Mouse (Mus musculus): ENCODE measurements around the gene Lrrc73. TPM values are rescaled to one million over a fixed set of nuclear protein-coding genes. Genes with fewer than 3 reads are reported as not detected.

Lrrc73 gene
- polyA plus RNA-seq (2015; fragmentation: Nextera tagmentation; extraction: Ambion mirVana) = 0.42 and 0.44 TPM in 2 replicates

DNA sequence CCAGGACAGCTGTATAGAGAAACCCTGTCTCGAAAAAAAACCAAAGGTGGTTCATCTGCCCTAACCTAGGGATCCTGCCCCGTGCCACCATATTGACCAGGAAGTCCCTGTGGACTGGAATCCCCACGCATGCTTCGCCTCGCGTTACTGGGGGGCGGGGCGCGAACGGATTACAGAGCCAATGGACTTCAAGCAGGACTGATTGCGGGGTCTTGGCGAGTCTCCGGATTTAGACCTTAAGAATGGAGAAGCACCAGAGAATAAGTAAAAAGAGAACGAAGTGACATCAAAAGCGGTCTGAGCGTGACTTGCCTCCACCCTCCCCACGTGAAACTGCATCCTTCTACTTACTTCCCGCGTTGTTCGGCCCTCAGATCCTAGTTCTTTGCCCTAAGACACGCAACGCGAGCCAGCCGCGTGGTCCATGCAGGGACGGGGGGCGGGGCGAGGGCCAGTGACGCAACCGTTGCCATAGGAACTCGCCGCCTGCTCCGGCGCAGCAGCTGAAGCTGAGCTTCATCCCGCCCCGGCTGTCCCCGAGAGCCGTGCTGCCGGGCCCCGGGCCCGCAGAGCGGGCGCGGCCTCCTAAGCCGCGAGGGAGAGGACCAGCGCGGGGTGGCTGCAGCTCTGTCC is at the start of gene Lrrc73:
Gene Lrrc73 (plus strand): TSS at position 80 of the 633 bp plus-strand sequence.
- no peak for TF ChIP-seq CTCF (IDR thresholded peaks at IDR 0.05; ENCODE audit: low read depth)
- Histone ChIP-seq H3K4me3 (ENCODE audit: low read depth, low read length) (peak within 1 kb of the TSS; percentile 65), H3K27ac (ENCODE audit: low read depth, low read length) (no peak within 1 kb of the TSS), H3K27me3 (replicated peaks; ENCODE audit: control insufficient read depth, insufficient read depth, low read length) (peaks cover 15% of the 10 kb centered on the region), H3K9me3 (ENCODE audit: control insufficient read depth) (no peaks in the 10 kb centered on the region), H3K4me1 (replicated peaks; ENCODE audit: control insufficient read depth, insufficient read depth, low read length) (peaks cover 9% of the 10 kb centered on the region; the same call in 1 of the 2 replicates), H3K36me3 (ENCODE audit: control insufficient read depth, insufficient read depth) (peaks cover 44% of the 10 kb centered on the region), H3K4me2 (replicated peaks; ENCODE audit: low read depth) (peak within 1 kb of the TSS; percentile 97), H3K9ac (ENCODE audit: low read depth, low read length) (peak within 1 kb of the TSS; percentile 23; the same call in 1 of the 2 replicates)
- 2% methylated on average over 48 of the region's 48 CpGs for WGBS
- peak; percentile 55 for ATAC-seq

DNA sequence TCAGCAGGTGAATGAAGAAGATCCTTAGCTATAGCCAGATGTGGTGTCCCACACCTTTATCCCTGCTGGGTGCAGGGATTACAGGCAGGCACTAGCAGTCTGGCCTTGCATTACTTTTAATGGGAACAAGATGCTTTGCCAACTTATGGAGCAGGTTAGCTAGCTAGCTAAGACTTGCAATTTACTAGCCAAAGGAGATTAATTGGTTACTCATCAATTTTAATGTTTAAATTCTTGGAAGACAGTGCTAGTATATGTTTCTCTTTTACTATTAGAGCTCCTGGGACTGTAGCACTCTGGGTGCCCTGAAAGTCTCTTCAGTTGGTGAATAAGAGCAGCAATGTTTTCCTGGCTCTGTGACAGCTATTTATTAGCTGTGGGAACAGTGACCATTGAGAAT is 46.7 kb upstream of the Lrrc73 start:
- H3K27me3 ChIP-seq (replicated peaks; ENCODE audit: control insufficient read depth, insufficient read depth, low read length) = no peaks in the 10 kb centered on the region
- H3K4me3 ChIP-seq (ENCODE audit: low read depth, low read length) = no peak overlapping the region
- ATAC-seq = no peak
- TF ChIP-seq CTCF (IDR thresholded peaks at IDR 0.05; ENCODE audit: low read depth) = no peak
- H3K4me2 ChIP-seq (replicated peaks; ENCODE audit: low read depth) = no peak overlapping the region
- H3K9me3 ChIP-seq (ENCODE audit: control insufficient read depth) = no peaks in the 10 kb centered on the region
- no peak overlapping the region for H3K27ac ChIP-seq (ENCODE audit: low read depth, low read length)
- peaks cover 51% of the 10 kb centered on the region for H3K36me3 ChIP-seq (ENCODE audit: control insufficient read depth, insufficient read depth)
- no peaks in the 10 kb centered on the region; the same call in 1 of the 2 replicates for H3K4me1 ChIP-seq (replicated peaks; ENCODE audit: control insufficient read depth, insufficient read depth, low read length)
- H3K9ac ChIP-seq (ENCODE audit: low read depth, low read length) = no peak overlapping the region

DNA sequence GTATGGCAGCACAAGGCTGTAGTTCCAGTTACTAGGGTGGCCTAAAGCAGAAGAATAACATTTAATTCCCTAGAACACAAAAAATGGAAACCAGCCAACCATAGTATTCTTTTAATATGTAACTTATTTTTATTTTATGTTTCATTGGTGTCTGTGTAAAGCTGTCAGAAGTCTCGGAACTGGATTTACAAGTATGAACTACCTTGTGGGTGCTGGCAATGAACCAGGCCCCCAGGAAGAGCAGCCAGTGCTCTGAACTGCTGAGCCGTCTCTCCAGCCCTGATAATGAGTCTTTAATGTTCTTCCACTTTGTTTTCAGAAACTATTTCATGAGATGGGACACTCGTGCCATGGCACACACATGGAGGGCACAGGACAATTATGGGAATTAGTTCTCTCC is 42.8 kb upstream of the Lrrc73 start:
- WGBS = 66% methylated on average over 3 of the region's 3 CpGs
- no peak overlapping the region for H3K27ac ChIP-seq (ENCODE audit: low read depth, low read length)
- TF ChIP-seq CTCF (IDR thresholded peaks at IDR 0.05; ENCODE audit: low read depth) = no peak
- ATAC-seq = no peak
- no peak overlapping the region for H3K4me2 ChIP-seq (replicated peaks; ENCODE audit: low read depth)
- H3K36me3 ChIP-seq (ENCODE audit: control insufficient read depth, insufficient read depth) = peaks cover 78% of the 10 kb centered on the region
- H3K9ac ChIP-seq (ENCODE audit: low read depth, low read length) = no peak overlapping the region
- no peaks in the 10 kb centered on the region for H3K9me3 ChIP-seq (ENCODE audit: control insufficient read depth)
- no peaks in the 10 kb centered on the region for H3K4me1 ChIP-seq (replicated peaks; ENCODE audit: control insufficient read depth, insufficient read depth, low read length)
- H3K4me3 ChIP-seq (ENCODE audit: low read depth, low read length) = no peak overlapping the region
- H3K27me3 ChIP-seq (replicated peaks; ENCODE audit: control insufficient read depth, insufficient read depth, low read length) = no peaks in the 10 kb centered on the region

DNA sequence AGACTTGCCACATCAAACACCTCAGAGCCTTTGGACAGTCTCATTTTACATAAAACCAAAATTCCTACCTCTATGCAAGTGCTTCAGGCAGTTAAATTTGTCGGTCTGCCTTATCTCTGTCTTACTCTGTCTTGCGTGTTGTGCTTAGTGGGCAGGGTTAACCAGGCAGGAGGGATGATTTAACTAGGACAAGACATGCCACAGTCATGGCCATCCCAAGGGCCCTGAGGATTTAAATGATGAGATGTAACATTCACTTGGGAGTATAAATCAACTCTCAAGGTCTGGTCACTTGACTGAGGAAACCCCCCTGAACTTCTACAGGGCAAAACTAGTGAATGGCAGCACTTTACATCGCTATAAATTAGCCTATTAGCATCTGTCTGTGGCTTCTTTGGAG is 31.7 kb upstream of the Lrrc73 start:
- Histone ChIP-seq H3K27ac (ENCODE audit: low read depth, low read length) (no peak overlapping the region), H3K4me2 (replicated peaks; ENCODE audit: low read depth) (no peak overlapping the region), H3K36me3 (ENCODE audit: control insufficient read depth, insufficient read depth) (peaks cover 96% of the 10 kb centered on the region), H3K4me1 (replicated peaks; ENCODE audit: control insufficient read depth, insufficient read depth, low read length) (no peaks in the 10 kb centered on the region), H3K9me3 (ENCODE audit: control insufficient read depth) (no peaks in the 10 kb centered on the region), H3K4me3 (ENCODE audit: low read depth, low read length) (no peak overlapping the region), H3K27me3 (replicated peaks; ENCODE audit: control insufficient read depth, insufficient read depth, low read length) (no peaks in the 10 kb centered on the region), H3K9ac (ENCODE audit: low read depth, low read length) (no peak overlapping the region)
- ATAC-seq = no peak
- WGBS = 86% methylated on average over 3 of the region's 3 CpGs
- no peak for TF ChIP-seq CTCF (IDR thresholded peaks at IDR 0.05; ENCODE audit: low read depth)

DNA sequence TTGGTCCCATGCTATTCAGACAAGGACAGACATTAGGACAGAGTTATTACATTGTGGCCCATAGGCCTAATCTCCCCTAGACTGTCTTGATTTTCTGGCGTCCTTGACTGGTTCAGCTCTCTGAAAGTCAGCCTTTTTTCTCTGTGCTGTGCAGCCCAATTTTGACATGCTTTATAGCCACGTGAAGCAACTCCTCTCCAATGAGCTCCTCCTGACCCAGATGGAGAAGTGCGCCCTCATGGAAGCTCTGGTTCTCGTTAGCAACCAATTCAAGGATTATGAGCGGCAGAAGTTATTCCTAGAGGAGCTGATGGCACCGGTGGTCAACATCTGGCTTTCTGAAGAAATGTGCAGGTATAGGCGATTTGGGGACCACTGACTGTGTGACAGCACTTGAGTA is 25.8 kb upstream of the Lrrc73 start:
- no peak for TF ChIP-seq CTCF (IDR thresholded peaks at IDR 0.05; ENCODE audit: low read depth)
- WGBS = 90% methylated on average over 7 of the region's 7 CpGs
- H3K4me1 ChIP-seq (replicated peaks; ENCODE audit: control insufficient read depth, insufficient read depth, low read length) = no peaks in the 10 kb centered on the region
- no peaks in the 10 kb centered on the region for H3K9me3 ChIP-seq (ENCODE audit: control insufficient read depth)
- ATAC-seq = no peak
- H3K27me3 ChIP-seq (replicated peaks; ENCODE audit: control insufficient read depth, insufficient read depth, low read length) = no peaks in the 10 kb centered on the region
- H3K36me3 ChIP-seq (ENCODE audit: control insufficient read depth, insufficient read depth) = peaks cover 88% of the 10 kb centered on the region
- no peak overlapping the region for H3K27ac ChIP-seq (ENCODE audit: low read depth, low read length)
- H3K9ac ChIP-seq (ENCODE audit: low read depth, low read length) = no peak overlapping the region
- H3K4me3 ChIP-seq (ENCODE audit: low read depth, low read length) = no peak overlapping the region
- no peak overlapping the region for H3K4me2 ChIP-seq (replicated peaks; ENCODE audit: low read depth)

DNA sequence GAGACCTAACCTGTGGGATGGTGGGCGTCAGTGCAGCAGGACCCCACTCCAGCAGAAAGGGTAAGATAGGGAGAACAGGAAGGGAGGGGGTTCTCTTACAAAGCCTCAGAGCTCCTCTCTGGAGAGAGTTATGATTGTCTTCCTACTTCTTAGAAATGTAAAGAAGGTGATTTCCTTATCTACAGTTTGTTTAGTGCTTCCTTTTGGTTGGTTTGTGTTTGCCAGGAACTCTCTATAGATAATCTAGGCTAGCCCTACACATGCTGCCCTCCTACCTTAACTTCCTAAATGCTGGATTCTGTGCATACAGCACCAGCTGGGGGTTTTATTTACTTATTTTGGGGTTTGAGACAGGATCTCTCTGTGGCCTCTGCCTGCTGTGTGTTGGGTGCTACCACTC is 17.3 kb upstream of the Lrrc73 start:
- Histone ChIP-seq H3K4me3 (ENCODE audit: low read depth, low read length) (no peak overlapping the region), H3K4me1 (replicated peaks; ENCODE audit: control insufficient read depth, insufficient read depth, low read length) (no peaks in the 10 kb centered on the region), H3K9ac (ENCODE audit: low read depth, low read length) (no peak overlapping the region), H3K4me2 (replicated peaks; ENCODE audit: low read depth) (no peak overlapping the region), H3K27me3 (replicated peaks; ENCODE audit: control insufficient read depth, insufficient read depth, low read length) (no peaks in the 10 kb centered on the region), H3K27ac (ENCODE audit: low read depth, low read length) (no peak overlapping the region), H3K9me3 (ENCODE audit: control insufficient read depth) (no peaks in the 10 kb centered on the region), H3K36me3 (ENCODE audit: control insufficient read depth, insufficient read depth) (peaks cover 74% of the 10 kb centered on the region)
- 65% methylated on average over 1 of the region's 1 CpGs for WGBS
- TF ChIP-seq CTCF (IDR thresholded peaks at IDR 0.05; ENCODE audit: low read depth) = no peak
- ATAC-seq = no peak
